Mouse (Mus musculus) heart, postnatal 4 days (tissue): Measurements from ENCODE around the gene Gpr137. TPM values are rescaled to one million over a fixed set of nuclear protein-coding genes. Genes with fewer than 3 reads are reported as not detected.

Source experiments
- DNase-seq: peaks from one replicate; pipeline ENCODE4 v3.0.0; 2021
- total RNA-seq, 2 experiments: library from RNA; stranded (reverse); gene quantifications; 2 replicates each; pipeline ENCODE4 v1.2.3; 2021

Gene Gpr137
- total RNA-seq, 2 experiments from 2014 or later, result 18.7 to 21.4 TPM

GRCm38 (mm10) chr19:6920741-6921636, 21.3 kb downstream of the Gpr137 start:
- DNase-seq, result peak; percentile 63

- DNase-seq, result peak; percentile 47
Observed at GRCm38 (mm10) chr19:6919876-6920740, 22.2 kb downstream of the Gpr137 start.

DNA sequence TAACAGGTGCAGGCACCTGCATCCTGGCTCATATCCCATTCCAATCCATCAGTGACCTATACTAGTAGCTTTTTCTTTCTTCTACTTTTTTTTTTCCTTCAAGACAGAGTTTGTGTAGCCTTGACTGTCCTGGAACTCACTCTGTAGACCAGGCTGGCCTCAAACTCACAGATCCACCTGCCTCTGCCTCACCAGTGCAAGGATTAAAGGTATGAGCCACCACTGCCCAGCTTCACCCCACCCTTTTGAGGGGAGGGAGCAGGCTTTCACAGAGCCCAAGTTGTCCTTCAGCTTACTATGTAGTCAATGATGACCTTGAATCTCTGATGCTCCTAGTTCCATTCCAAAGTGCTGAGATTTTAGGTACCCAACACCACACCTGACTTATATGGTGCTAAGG, 22.8 kb downstream of the Gpr137 start:
- no peak for DNase-seq

DNA sequence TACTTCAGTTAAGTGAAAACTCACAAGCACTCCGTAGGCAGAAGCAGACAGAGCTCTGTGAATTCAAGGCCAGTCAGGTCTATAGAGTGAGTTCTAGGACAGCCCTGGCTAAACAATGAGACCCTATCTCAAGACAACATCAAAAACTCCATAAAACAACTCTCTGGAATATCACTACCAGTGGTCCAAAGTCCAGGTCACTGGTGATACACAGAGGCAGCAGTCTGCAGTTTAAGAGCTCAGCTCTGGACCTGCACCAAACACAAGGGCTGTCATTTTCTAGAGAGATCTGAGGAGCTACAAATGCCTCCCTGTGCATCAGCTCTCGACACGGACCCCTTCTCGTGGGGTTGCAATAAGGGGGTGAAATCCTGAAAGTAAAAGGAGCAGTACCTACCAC, 24.0 kb downstream of the Gpr137 start:
- no peak for DNase-seq

- no peak for DNase-seq
Observed at GRCm38 (mm10) chr19:6916496-6916895, 25.8 kb downstream of the Gpr137 start.

GRCm38 (mm10) chr19:6915276-6915675, 27.0 kb downstream of the Gpr137 start:
- DNase-seq, result no peak

DNA sequence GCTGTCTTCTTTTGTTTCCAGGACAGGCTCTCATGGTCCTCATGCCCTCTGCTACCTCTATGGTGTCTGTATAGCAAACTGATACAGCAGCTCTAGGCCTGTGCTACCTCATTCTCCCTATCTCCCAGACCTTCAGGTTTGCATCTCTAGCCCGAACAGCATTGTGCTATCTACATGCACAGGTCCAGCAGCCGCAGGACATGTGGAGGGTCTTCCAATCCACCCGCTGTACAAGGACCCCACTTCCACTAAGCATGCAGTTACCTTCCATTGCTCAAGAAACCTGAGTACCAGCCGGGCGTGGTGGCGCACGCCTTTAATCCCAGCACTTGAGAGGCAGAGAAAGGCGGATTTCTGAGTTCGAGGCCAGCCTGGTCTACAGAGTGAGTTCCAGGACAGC, 27.7 kb downstream of the Gpr137 start:
- DNase-seq, result no peak

- peak; percentile 57 for DNase-seq
Observed at GRCm38 (mm10) chr19:6913991-6914390, 28.3 kb downstream of the Gpr137 start.

DNA sequence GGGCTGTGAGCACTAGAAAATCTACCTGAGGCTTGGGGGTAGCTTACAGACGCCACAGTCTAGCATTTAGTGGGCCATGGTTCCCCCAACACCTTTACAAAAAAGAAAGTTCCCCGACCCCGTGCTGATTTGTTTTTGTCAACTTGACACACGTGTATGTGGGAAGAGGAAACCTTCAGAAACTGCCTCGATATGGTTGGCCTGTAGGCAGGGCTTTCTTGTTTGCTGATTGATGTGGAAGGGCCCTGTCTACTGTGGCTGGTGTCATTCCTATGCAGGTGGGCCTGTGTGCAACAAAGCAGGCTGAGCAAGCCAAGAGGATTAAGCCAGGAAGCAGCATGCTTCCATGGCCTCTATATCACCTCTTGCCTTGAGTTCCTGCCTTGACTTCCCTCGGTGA, 29.2 kb downstream of the Gpr137 start:
- no peak for DNase-seq

- no peak for DNase-seq
Observed at GRCm38 (mm10) chr19:6912205-6912970, 29.9 kb downstream of the Gpr137 start.

GRCm38 (mm10) chr19:6911101-6912074, 30.9 kb downstream of the Gpr137 start:
- no peak for DNase-seq

DNA sequence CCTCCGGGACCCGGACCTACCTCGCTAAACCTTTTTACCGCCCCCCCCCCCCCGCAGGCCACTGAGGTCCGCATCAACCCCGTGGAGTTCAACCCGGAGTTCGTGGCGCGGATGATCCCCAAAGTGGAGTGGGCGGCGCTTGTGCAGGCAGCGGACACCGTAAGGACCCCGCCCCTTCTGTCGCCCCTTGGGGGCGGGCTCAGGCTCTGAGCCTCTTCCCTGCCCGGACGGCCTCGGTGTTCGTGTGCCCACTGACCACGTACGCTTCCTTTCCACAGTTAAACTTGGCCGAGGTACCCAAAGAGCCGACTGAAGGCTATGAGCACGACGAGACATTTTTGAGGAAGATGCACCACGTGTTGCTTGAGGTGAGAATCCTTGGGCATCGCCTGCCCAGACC, 32.0 kb downstream of the Gpr137 start:
- DNase-seq, result peak; percentile 62

DNA sequence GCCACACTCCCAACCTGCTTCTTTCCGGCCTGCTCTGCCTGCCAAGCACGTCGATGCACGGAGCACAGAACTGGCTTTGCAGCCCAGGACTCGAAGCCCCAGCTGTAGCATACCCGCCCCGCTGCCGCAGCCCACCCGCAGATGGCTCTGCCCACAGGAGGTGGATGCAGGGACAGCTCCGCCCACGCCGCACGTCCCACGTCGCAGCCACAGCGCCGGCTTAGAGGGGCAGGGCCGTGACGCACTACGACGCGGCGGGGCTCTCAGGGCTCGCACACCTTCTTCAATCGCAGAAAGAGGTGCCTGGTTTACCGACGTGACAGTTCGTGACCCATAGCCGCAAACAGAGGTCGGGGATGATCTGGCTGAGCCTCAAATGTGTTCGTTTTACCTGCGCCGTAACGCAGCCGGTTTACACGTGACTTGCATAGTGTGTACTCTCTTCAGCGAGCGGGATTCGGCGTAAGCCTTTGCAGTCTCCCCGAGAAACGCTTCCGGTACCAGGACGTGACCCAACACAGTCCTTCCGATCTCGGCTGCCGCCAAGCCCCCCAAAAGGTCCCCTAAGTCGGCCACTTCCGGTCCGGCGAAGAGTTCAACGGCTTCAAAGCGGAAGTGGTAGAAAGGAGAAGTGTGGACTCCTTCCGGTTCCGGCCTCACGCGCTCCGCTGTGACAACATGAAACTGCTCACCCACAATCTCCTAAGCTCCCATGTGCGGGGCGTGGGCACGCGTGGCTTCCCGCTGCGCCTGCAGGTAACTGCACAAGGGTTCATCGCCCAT, 32.6 kb downstream of the Gpr137 start, which contains the start of the genes Trmt112 and Prdx5:
TSS of gene Trmt112 (plus strand) at position 192 of the 783 bp plus-strand sequence.
TSS of gene Prdx5 (minus strand) at position 600 of the 783 bp plus-strand sequence.
- DNase-seq, result peak; percentile 90

DNA sequence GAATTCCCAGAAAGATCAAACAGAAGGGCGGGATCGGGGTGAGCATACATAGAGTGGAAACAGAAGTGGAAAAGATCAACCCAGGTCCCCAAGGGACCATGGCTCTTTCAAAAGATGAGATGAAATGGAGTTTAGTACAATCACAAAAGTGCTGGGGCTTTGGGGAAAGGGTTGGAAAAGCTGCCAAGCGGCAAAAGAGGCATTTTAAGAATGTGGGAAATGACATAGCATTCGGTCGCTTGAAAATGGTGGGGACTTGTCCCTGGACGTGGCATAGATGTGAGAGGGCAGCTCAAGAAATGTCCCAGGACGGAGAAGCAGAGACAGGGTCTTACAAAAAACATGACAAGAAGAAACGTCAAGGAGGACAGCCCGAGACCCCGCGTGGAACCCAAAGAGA, 33.3 kb downstream of the Gpr137 start:
- DNase-seq, result no peak

GRCm38 (mm10) chr19:6907811-6908540, 34.3 kb downstream of the Gpr137 start:
- no peak for DNase-seq

DNA sequence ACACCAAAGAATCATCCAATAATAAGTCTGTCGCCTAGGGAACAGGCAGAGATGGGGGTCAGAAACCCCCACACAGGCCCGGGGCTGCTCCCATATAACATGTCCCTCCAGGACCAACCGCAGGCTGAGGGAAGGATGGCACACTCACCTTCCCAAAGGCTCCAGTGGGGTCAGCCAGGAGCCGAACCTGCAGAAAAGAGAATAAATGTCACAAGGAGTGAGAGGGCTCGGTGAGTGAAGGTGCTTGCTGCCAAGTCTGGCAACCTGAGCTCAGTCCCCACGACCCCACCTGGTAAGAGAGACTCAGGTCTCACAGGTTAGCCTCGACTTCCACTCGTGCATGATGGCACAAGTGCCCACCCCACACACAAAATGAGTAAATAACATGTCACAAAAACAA, 35.2 kb downstream of the Gpr137 start:
- DNase-seq, result no peak

- no peak for DNase-seq
Observed at GRCm38 (mm10) chr19:6906199-6906598, 36.1 kb downstream of the Gpr137 start.

DNA sequence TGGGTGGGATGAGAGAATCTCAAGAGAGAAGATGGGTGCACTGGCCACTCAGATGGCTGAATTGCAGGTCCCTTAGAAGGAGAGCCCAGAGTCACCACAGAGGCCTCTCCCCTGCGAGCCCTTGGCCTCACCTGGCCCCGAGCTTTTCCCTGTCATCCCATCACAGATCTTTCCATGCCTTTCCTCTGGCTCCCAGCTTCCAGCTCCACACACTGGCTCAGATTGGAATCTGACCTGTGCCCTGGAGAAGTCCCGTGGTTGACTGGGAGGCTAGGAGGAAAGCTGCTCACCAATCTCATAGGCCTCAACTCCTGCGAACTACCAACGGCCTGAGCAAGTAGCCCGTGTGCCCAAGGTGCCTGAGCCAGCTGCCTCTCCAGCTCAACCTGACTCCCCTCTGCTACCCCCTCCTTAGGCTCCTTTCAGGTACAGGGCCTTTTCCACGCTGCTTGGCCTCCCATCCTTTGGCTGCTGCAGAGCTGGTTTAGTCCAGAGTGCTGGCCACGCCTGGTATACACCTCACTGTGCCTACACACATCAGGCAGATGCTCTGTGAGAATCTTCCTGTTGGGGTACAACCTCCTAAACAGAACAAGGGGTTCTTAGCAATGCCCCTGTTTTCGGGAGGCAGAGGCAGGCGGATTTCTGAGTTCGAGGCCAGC, 36.7 kb downstream of the Gpr137 start:
- no peak for DNase-seq

DNA sequence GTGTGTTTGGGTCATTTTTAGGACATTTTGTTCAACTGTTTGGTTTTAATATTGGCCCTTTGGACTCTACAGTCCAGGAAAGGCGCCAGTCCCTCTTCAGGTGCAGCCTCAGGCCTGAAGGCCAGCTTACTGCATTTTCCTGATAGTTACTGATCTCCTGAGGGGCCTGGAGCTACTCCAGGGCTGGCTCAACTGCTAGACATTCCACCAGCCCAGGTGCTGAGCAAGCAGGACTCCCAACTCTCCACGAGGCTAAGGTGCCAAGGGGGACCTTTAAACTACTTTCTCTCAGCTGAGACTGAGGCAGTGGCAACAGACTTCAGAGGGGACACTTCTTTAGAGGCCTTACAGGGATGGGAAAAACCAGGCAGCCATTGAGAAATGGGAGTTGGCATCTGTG, 37.4 kb downstream of the Gpr137 start:
- DNase-seq, result no peak
